Mouse (Mus musculus) testis, adult 2 months (tissue): ENCODE results near the gene Zfp366.

Experiments
- CTCF ChIP-seq: fragments of 200-500 bp; IDR thresholded peaks from 2 replicates; pipeline ENCODE4 v1.5.1; 2012; ENCODE audit warnings: low read depth, mild to moderate bottlenecking, inconsistent platforms, low read length, moderate library complexity; ENCODE audit not compliant: control insufficient read depth, insufficient read depth, insufficient replicate concordance
- POLR2A ChIP-seq: fragments of 200-500 bp; IDR thresholded peaks from 2 replicates; pipeline ENCODE4 v1.6.1; 2012; ENCODE audit warnings: low read depth, mild to moderate bottlenecking, inconsistent platforms, low read length, moderate library complexity; ENCODE audit not compliant: control insufficient read depth

GRCm38 (mm10) chr13:99169401-99169800, 15.2 kb upstream of the Zfp366 start:
- TF ChIP-seq POLR2A, result no peak
- no peak for TF ChIP-seq CTCF
